Mouse (Mus musculus): ENCODE data around the gene Cmtm6. TPM values are rescaled to one million over a fixed set of nuclear protein-coding genes. Genes with fewer than 3 reads are reported as not detected.

Gene Cmtm6
- 17.7 and 18.3 TPM in 2 replicates for polyA plus RNA-seq (2012; rRNA removed)

GRCm38 (mm10) chr9:114731011-114731755 lies at the start of gene Cmtm6:
Gene Cmtm6, plus strand, starts transcription at chr9:114731116.

GRCm38 (mm10) chr9:114688252-114688952 lies 42.5 kb upstream of the Cmtm6 start, which contains the start of gene Dync1li1:
Gene Dync1li1, plus strand, starts transcription at chr9:114688790.

GRCm38 (mm10) chr9:114781526-114782212 lies 50.8 kb downstream of the Cmtm6 start, which contains the start of gene Cmtm7:
Gene Cmtm7, minus strand, starts transcription at chr9:114781856.

Other genes with a start within 250 kb of the Cmtm6 start
- gene Ccr4, start 226.2 kb upstream of the Cmtm6 start, polyA plus RNA-seq (2012; rRNA removed) = 0.06 and 0.13 TPM in 2 replicates
- not detected in 2 replicates for gene C130032M10Rik, start 215.4 kb upstream of the Cmtm6 start, polyA plus RNA-seq (2012; rRNA removed)
- not detected in 2 replicates for gene Trim71, start 166.7 kb upstream of the Cmtm6 start, polyA plus RNA-seq (2012; rRNA removed)
- gene Cnot10, start 90.9 kb upstream of the Cmtm6 start, polyA plus RNA-seq (2012; rRNA removed) = 6.0 and 8.6 TPM in 2 replicates
- gene Dync1li1, start 42.3 kb upstream of the Cmtm6 start, polyA plus RNA-seq (2012; rRNA removed) = 3.9 and 7.0 TPM in 2 replicates
- 195 and 273 TPM in 2 replicates for gene Cmtm7, start 50.7 kb downstream of the Cmtm6 start, polyA plus RNA-seq (2012; rRNA removed)
- 74.0 and 118 TPM in 2 replicates for gene Cmtm8, start 113.0 kb downstream of the Cmtm6 start, polyA plus RNA-seq (2012; rRNA removed)
- gene Gpd1l, start 202.9 kb downstream of the Cmtm6 start, polyA plus RNA-seq (2012; rRNA removed) = 17.1 and 22.4 TPM in 2 replicates
- 5.9 and 6.9 TPM in 2 replicates for gene Osbpl10, start 247.5 kb downstream of the Cmtm6 start, polyA plus RNA-seq (2012; rRNA removed)

All from stomach, adult 2 months (tissue).